Mouse (Mus musculus): ENCODE measurements around the gene Chmp6.

Chmp6 gene

DNA sequence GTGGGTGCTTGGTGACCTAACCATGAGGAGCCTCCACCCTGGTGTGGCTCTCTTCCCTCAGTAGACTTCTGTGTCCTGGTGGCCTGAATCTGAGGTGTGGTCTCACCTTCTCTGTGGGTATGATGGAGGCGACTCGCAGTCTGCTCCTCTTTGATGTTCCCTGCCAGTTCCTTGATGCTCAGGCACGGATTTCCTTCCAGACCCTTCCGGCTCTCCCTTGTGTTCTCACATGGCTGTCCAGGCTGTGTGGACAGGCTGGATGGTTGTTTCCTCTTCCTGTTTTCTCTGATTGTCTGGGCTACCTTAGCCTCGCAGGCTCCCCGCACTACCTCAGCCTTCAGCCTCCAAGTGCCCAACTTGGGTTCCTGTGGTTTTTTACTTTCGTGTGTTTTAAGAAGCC is 45.6 kb downstream of the Chmp6 start:
- no peak for DNase-seq (ENCODE audit: low read depth, low spot score)

DNA sequence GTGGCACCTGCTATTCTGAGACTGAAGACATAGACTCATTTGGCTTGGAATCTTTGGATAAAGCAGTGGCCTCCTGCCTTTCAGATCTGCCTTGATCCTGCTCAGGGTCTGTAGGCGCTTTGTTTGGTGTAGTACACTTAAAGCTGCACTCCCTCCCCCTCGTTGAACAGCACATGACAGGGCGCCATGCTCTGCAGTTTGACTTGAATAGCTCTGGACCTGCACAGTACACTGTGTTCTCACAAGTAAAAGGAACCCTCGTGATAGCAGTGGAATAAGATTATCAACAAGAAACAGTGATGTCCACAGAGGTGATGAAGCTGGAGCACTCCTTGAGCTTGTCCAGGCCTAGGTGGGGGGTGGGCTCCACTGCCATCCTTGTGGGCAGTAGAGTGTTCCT is 46.5 kb downstream of the Chmp6 start:
- no peak for DNase-seq (ENCODE audit: low read depth, low spot score)

DNA sequence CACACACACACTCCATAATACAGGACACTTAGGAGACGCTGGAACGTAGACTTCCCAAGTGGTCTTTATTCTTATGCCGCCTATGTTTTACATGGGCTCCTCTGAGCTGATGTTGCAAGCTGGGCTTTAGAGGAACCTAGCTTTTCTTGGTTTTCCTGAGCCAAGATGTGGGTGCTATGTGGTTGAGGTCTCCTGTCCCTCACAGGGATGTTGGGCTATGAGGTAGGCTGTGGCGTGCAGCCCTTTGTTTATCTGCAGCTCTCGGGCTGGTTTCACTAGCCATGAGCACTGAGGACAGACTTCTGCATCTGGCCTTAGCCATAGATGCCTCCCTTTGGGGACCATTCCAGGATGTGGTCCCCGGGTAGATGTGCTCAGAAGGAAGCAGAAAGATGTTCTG is 47.4 kb downstream of the Chmp6 start:
- no peak for DNase-seq (ENCODE audit: low read depth, low spot score)

DNA sequence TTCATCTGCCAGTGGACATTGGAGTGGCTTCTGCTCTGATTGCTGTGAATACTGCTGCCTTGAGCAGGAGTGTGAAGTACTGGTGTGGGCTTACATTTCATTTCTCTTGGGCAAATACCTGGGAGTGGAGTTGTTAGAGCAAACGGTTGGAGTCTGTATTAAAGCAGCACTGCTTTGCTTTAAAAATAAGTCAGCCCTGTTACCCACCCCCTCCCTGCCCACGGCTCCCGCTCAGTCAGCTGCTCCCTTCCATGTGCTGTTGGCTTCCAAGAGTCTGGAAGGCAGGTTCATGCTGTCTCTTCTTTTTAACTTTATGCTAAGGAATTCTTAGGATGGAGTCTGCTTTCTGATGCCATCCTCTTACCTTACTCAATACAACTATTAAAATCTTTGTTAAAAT is 48.3 kb downstream of the Chmp6 start:
- no peak for DNase-seq (ENCODE audit: low read depth, low spot score)

DNA sequence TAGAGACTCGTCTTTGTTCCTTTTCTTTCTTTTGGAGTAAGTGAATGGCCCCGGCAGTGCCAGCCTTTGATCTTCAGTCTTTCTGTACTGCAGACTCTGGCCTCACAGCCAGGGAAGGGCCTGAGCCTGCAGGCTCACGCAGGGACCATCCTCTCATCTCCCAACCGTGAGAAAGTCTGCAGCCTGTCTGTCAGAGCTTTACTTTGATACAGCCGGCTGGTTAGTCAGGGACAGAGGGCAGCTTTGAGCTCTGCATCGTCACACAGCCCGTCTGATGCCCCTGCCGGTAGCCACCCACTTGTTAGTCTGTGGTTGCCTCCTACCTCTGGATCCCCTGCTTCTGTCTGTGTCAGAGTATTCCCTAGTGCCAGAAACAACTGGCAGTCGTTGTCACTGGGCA is 51.8 kb downstream of the Chmp6 start:
- no peak for DNase-seq (ENCODE audit: low read depth, low spot score)

DNA sequence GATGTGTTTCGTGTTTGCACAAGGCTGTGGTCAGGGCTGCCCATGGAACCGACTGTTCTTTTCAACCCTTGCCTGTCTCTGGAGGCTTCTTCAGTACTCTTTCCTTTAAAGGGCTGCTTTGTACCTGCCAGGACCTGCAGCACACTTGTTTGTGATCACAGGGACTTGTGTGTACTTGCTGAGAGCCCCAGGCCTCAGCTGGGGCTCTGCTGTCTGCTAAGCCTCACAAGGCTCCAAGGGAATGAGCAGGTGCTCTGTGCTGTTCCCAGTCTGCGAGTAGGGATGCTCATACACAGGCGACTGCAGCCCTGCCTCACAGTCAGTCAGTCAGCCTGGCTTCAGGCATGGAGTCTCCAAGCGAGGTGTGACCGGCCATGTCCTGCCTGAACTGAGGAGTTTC is 53.1 kb downstream of the Chmp6 start:
- no peak for DNase-seq (ENCODE audit: low read depth, low spot score)

DNA sequence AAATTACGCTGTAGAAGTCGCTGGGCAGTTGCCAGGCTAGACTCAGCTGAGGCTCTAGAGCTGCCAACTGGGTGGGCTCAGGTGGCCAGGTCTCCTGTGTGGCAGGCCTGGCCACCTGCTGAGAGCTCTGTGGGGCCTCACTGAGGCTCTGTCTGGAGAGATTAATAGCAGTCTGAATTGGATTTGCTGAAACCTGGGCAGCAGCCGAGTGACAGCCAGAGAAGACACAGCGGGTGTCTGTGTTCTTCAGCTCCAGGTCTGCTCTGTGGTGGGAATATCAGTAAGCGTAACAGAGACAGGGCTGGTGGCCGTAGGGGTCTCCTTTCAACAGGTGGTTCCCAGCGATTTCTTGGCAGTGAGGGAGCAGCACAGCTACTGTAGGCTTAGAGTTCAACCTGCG is 54.2 kb downstream of the Chmp6 start:
- DNase-seq (ENCODE audit: low read depth, low spot score), result no peak

DNA sequence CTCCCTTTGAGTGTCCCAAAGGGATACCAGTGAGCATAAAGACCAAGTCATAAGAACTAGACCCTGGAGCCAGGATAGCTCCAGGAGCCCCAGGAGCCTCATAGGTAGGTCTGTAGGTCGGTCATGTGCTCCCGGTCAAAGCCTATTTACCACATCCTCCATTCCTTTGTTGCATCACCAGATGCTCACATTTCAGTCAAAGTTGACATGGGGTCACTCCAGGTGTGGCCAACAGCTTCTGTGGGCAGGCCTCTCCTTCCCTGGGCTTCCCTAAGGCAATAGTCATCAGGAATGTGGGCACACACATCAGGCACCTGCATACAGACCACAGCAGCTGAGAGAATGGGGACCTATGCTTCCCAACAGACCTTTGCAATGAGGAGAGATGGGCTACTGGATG is 54.7 kb downstream of the Chmp6 start:
- no peak for DNase-seq (ENCODE audit: low read depth, low spot score)
